Mouse (Mus musculus) lung, adult 2 months (tissue): ENCODE results near the gene Aurkaip1. TPM values are rescaled to one million over a fixed set of nuclear protein-coding genes. Genes with fewer than 3 reads are reported as not detected.

ENCODE experiments used
- DNase-seq: peaks from one replicate; pipeline ENCODE4 v3.0.0; 2022
- H3K4me1 ChIP-seq: fragments of 200-500 bp; 2 replicates; pipeline ENCODE4 v1.6.1; 2011; ENCODE audit warnings: low read length; ENCODE audit not compliant: control insufficient read depth, insufficient read depth
- H3K4me3 ChIP-seq: fragments of 200-500 bp; replicated peaks from 2 replicates; pipeline ENCODE3; 2011; ENCODE audit warnings: low read depth, mild to moderate bottlenecking, control low read depth, low read length; ENCODE audit errors: extremely low read depth
- CTCF ChIP-seq: fragments of 200-500 bp; IDR thresholded peaks from 2 replicates; pipeline ENCODE4 v1.5.1; 2011; ENCODE audit warnings: mild to moderate bottlenecking, low read length, control low read depth; ENCODE audit not compliant: insufficient read depth
- POLR2A ChIP-seq: fragments of 200-500 bp; IDR thresholded peaks from 2 replicates; pipeline ENCODE4 v1.6.1; 2011; ENCODE audit warnings: low read depth, mild to moderate bottlenecking, control low read depth, low read length, borderline replicate concordance; ENCODE audit errors: extremely low read depth
- WGBS: fragments of 180-500 bp; shearing (Covaris S2); methylation state at CpG from one replicate; pipeline ENCODE4 v1.1.7; 2018; 5-methylcytosine and 5-hydroxymethylcytosine counted together
- polyA plus RNA-seq: library from polyadenylated mRNA; depleted of rRNA; stranded (reverse); fragments of >200 nt; gene quantifications from 2 replicates; pipeline ENCODE4 v1.2.3, GENCODE M21; 2012

Aurkaip1 gene
- polyA plus RNA-seq, 1 experiment = 120 TPM

DNA sequence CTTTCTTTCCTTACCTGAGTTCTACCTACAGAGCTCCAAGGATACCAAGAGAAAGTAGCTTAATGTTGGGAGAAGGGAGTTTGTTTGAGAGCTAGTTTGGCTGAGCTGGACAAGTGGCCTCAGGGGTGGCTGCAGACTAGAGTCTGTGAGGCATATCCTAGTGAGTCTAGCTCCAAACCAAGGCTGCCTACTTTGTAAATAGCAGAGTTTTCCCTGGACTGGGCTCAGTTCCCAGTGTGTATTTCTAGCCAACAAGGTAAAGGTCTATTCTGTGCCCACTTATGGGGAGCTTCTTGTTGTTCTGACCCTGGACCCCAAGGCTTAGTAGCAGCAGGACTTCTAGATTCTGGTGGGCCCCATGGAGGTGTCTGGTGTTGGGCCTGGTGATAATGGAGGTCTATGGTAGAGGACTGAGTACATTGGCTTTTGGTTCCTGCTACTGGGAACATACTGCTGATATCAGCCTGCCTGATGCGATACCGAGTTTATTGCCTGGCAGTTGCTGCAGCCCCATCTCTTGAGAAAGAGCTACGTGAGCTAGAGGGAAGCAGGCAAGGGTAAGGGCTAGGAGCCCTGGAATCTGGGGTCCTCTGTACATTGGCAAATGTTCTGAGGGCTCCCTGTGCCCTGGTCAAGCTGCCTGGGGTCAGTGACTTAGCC is 18.9 kb downstream of the Aurkaip1 start:
- no peak for DNase-seq
- Histone ChIP-seq H3K4me3 (no peak overlapping the region), H3K4me1 (peaks cover 19% of the 10 kb centered on the region)
- TF ChIP-seq CTCF = no peak
- TF ChIP-seq POLR2A = no peak
- WGBS = 85% methylated on average over 3 of the region's 3 CpGs

- WGBS = 85% methylated on average over 3 of the region's 3 CpGs
- TF ChIP-seq POLR2A (no peak), CTCF (no peak)
- H3K4me3 ChIP-seq = no peak overlapping the region
- peaks cover 19% of the 10 kb centered on the region for H3K4me1 ChIP-seq
- DNase-seq = no peak
These were observed 20.3 kb downstream of the Aurkaip1 start for GRCm38 (mm10) chr4:155851368-155851767.

DNA sequence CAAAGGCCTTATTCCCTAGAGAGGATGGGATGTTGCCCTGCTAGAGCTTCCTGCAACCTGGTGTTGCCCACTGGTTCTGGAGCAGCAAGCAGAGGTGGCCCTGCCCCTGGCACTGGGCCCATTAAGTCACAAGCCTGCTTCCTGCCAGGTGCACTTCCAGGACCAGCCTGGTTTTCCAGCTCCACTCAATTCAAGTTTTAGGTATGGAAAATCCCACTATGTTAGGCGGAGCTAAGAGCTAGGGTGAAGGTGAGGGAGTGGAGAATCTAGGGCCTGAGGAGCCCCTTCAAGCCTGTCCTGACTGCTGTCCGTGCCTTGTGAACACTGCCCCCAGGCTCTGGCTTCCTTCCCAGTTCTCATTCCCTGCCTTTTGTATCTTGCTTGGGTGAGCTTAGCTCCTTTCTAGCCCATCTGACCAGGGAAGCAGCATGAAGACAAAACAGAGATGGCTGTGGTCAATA is 20.9 kb downstream of the Aurkaip1 start:
- no peak for TF ChIP-seq CTCF
- TF ChIP-seq POLR2A = no peak
- WGBS = 49% methylated on average over 2 of the region's 2 CpGs
- H3K4me3 ChIP-seq = no peak overlapping the region
- peaks cover 14% of the 10 kb centered on the region for H3K4me1 ChIP-seq
- peak; percentile 23 for DNase-seq

- WGBS = 92% methylated on average over 9 of the region's 9 CpGs
These were observed 22.3 kb downstream of the Aurkaip1 start for GRCm38 (mm10) chr4:155853421-155853820.

GRCm38 (mm10) chr4:155854991-155855390 is 23.9 kb downstream of the Aurkaip1 start:
- no peak for DNase-seq
- Histone ChIP-seq H3K4me3 (no peak overlapping the region), H3K4me1 (0 out of 2 replicates have a peak, but pooled peaks cover 4% of the 10 kb centered on the region)
- no peak for TF ChIP-seq CTCF
- TF ChIP-seq POLR2A = peak; percentile 15; the same call in 1 of the 2 replicates
- WGBS = 93% methylated on average over 12 of the region's 12 CpGs

More at GRCm38 (mm10) chr4:155853421-155853820, 22.3 kb downstream of the Aurkaip1 start:
- DNase-seq = no peak
- no peak for TF ChIP-seq POLR2A
- no peak for TF ChIP-seq CTCF
- H3K4me3 ChIP-seq = no peak overlapping the region
- peaks cover 10% of the 10 kb centered on the region; the same call in 1 of the 2 replicates for H3K4me1 ChIP-seq

- 92% methylated on average over 12 of the region's 12 CpGs for WGBS
- DNase-seq = no peak
These were observed 25.0 kb downstream of the Aurkaip1 start for GRCm38 (mm10) chr4:155856071-155856470.

GRCm38 (mm10) chr4:155856881-155857280 is 25.8 kb downstream of the Aurkaip1 start:
- TF ChIP-seq CTCF = no peak
- no peak for TF ChIP-seq POLR2A
- WGBS = 84% methylated on average over 3 of the region's 3 CpGs
- H3K4me1 ChIP-seq = 0 out of 2 replicates have a peak, but pooled peaks cover 2% of the 10 kb centered on the region
- DNase-seq = no peak
- no peak overlapping the region for H3K4me3 ChIP-seq

More at GRCm38 (mm10) chr4:155856071-155856470, 25.0 kb downstream of the Aurkaip1 start:
- TF ChIP-seq CTCF = no peak
- TF ChIP-seq POLR2A = no peak
- Histone ChIP-seq H3K4me1 (0 out of 2 replicates have a peak, but pooled peaks cover 4% of the 10 kb centered on the region), H3K4me3 (no peak overlapping the region)

- DNase-seq = no peak
- no peaks in the 10 kb centered on the region for H3K4me1 ChIP-seq
- no peak overlapping the region for H3K4me3 ChIP-seq
- TF ChIP-seq POLR2A = no peak
- WGBS = 32% methylated on average over 13 of the region's 13 CpGs
These were observed 28.2 kb downstream of the Aurkaip1 start for GRCm38 (mm10) chr4:155859318-155859717.

DNA sequence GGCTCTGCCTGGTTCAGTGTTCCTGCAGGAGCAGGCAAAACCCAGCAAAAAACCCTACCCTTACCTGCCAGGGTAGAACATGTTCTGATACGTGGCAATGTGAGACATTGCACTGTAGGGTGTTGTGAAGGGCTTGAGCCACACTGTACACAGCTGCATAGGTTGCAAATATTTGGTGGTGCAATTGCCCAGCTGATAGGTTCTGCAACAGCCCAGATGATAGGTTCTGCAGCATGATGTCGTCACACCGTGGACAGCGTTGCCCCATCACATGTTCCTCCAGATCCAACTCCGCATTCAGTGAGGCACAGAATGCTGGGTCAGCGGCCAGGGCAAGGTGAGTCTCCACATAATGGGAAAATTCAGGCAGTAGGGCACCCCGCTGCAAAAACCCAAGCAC is 30.7 kb downstream of the Aurkaip1 start:
- no peak for DNase-seq
- TF ChIP-seq CTCF = no peak
- no peak for TF ChIP-seq POLR2A
- H3K4me3 ChIP-seq = no peak overlapping the region
- 84% methylated on average over 7 of the region's 7 CpGs for WGBS
- H3K4me1 ChIP-seq = no peaks in the 10 kb centered on the region

GRCm38 (mm10) chr4:155863001-155863400 is 31.9 kb downstream of the Aurkaip1 start, which contains the start of gene Tas1r3:
Tas1r3 (minus strand) TSS chr4:155863362.
- WGBS = 81% methylated on average over 5 of the region's 5 CpGs
- DNase-seq = no peak
- H3K4me3 ChIP-seq = no peak within 1 kb of the TSS
- no peaks in the 10 kb centered on the region for H3K4me1 ChIP-seq
- TF ChIP-seq CTCF = no peak
- no peak for TF ChIP-seq POLR2A
